Mouse (Mus musculus) lung, embryonic 16.5 days (tissue): ENCODE results near the gene F11r. TPM values are rescaled to one million over a fixed set of nuclear protein-coding genes. Genes with fewer than 3 reads are reported as not detected.

Experiments used
- polyA plus RNA-seq: library from polyadenylated mRNA; unstranded; fragments of >200 nt; fragmentation: Nextera tagmentation; extraction: Ambion mirVana; gene quantifications from 2 replicates; pipeline ENCODE4 v1.2.1, GENCODE M21; 2015

The F11r gene
- polyA plus RNA-seq, 1 experiment from 2014 or later = 134 TPM

Other genes starting within 250 kb of the F11r start
- 6.6 and 7.2 TPM in 2 replicates for gene Pcp4l1, start 241.3 kb upstream of the F11r start, polyA plus RNA-seq
- gene Nr1i3, start 223.6 kb upstream of the F11r start, polyA plus RNA-seq = 0.19 and 0.23 TPM in 2 replicates
- gene Tomm40l, start 215.0 kb upstream of the F11r start, polyA plus RNA-seq = 32.0 and 33.3 TPM in 2 replicates
- 13.3 and 111 TPM in 2 replicates for gene Apoa2, start 212.5 kb upstream of the F11r start, polyA plus RNA-seq
- gene Fcer1g, start 203.2 kb upstream of the F11r start, polyA plus RNA-seq = 52.8 and 59.4 TPM in 2 replicates
- gene Adamts4, start 187.1 kb upstream of the F11r start, polyA plus RNA-seq = 8.4 and 9.2 TPM in 2 replicates
- 227 and 230 TPM in 2 replicates for gene Ndufs2, start 186.1 kb upstream of the F11r start, polyA plus RNA-seq
- 92.6 and 98.6 TPM in 2 replicates for gene B4galt3, start 167.2 kb upstream of the F11r start, polyA plus RNA-seq
- gene Ppox, start 156.3 kb upstream of the F11r start, polyA plus RNA-seq = 53.9 and 56.8 TPM in 2 replicates
- gene Usp21, start 149.5 kb upstream of the F11r start, polyA plus RNA-seq = 69.8 and 76.0 TPM in 2 replicates
- gene Ufc1, start 142.5 kb upstream of the F11r start, polyA plus RNA-seq = 109 and 111 TPM in 2 replicates
- 52.0 and 52.1 TPM in 2 replicates for gene Dedd, start 108.4 kb upstream of the F11r start, polyA plus RNA-seq
- 43.5 and 44.9 TPM in 2 replicates for gene Nit1, start 91.9 kb upstream of the F11r start, polyA plus RNA-seq
- gene Pfdn2, start 91.9 kb upstream of the F11r start, polyA plus RNA-seq = 86.4 and 99.8 TPM in 2 replicates
- gene Klhdc9, start 76.7 kb upstream of the F11r start, polyA plus RNA-seq = 3.8 and 4.4 TPM in 2 replicates
- 7.4 and 9.4 TPM in 2 replicates for gene Nectin4, start 67.4 kb upstream of the F11r start, polyA plus RNA-seq
- 2.6 and 3.2 TPM in 2 replicates for gene Arhgap30, start 48.6 kb upstream of the F11r start, polyA plus RNA-seq
- 73.6 and 81.7 TPM in 2 replicates for gene Usf1, start 26.2 kb upstream of the F11r start, polyA plus RNA-seq
- 5.9 and 8.4 TPM in 2 replicates for gene Tstd1, start 18.7 kb upstream of the F11r start, polyA plus RNA-seq
- gene Alyref2, start 65.9 kb downstream of the F11r start, polyA plus RNA-seq = 11.8 and 13.6 TPM in 2 replicates
- not detected in 2 replicates for gene Itln1, start 97.8 kb downstream of the F11r start, polyA plus RNA-seq
- 0.85 and 1.0 TPM in 2 replicates for gene Cd244a, start 121.7 kb downstream of the F11r start, polyA plus RNA-seq
- gene Ly9, start 169.9 kb downstream of the F11r start, polyA plus RNA-seq = 0.49 and 0.85 TPM in 2 replicates
- gene Slamf7, start 215.5 kb downstream of the F11r start, polyA plus RNA-seq = 0.28 and 0.63 TPM in 2 replicates
- gene Cd48, start 244.5 kb downstream of the F11r start, polyA plus RNA-seq = 4.7 and 6.7 TPM in 2 replicates